Mouse (Mus musculus) lung, embryonic 15.5 days (tissue): Measurements from ENCODE around the gene Gtf2a1. TPM values are rescaled to one million over a fixed set of nuclear protein-coding genes. Genes with fewer than 3 reads are reported as not detected.

Experiments
- ATAC-seq: fragments of 200-750 bp; cut with Nextera tagmentation; 2 replicates; pipeline ENCODE4 v1.8.0; 2017; ENCODE audit warnings: moderate number of reproducible peaks, borderline replicate concordance; ENCODE audit not compliant: low FRiP score, low TSS enrichment; ENCODE audit errors: extremely low read depth
- H3K27ac ChIP-seq: fragments of 300-500 bp; sonication (generic); 2 replicates; pipeline ENCODE4 v1.5.1; 2015; ENCODE audit warnings: moderate library complexity, mild to moderate bottlenecking, inconsistent platforms
- H3K27me3 ChIP-seq: fragments of 300-500 bp; sonication (generic); 2 replicates; pipeline ENCODE4 v1.6.1; 2015; ENCODE audit warnings: inconsistent platforms
- H3K36me3 ChIP-seq: fragments of 300-500 bp; sonication (generic); 2 replicates; pipeline ENCODE4 v1.6.1; 2015; ENCODE audit warnings: inconsistent platforms
- H3K4me1 ChIP-seq: fragments of 300-500 bp; sonication (generic); 2 replicates; pipeline ENCODE4 v1.6.1; 2015; ENCODE audit warnings: inconsistent platforms
- H3K4me2 ChIP-seq: fragments of 300-500 bp; sonication (generic); 2 replicates; pipeline ENCODE4 v1.6.1; 2015; ENCODE audit warnings: inconsistent platforms, mild to moderate bottlenecking, moderate library complexity
- H3K4me3 ChIP-seq: fragments of 300-500 bp; sonication (generic); 2 replicates; pipeline ENCODE4 v1.5.1; 2015; ENCODE audit warnings: mild to moderate bottlenecking, inconsistent platforms
- H3K9ac ChIP-seq: fragments of 300-500 bp; sonication (generic); 2 replicates; pipeline ENCODE4 v1.6.1; 2015; ENCODE audit warnings: inconsistent platforms
- H3K9me3 ChIP-seq: fragments of 300-500 bp; sonication (generic); 2 replicates; pipeline ENCODE4 v1.6.1; 2016; ENCODE audit warnings: inconsistent platforms
- WGBS: fragments of 180-500 bp; shearing (Covaris S2); methylation state at CpG from one replicate; pipeline ENCODE4 v1.1.7; 2015; 5-methylcytosine and 5-hydroxymethylcytosine counted together
- polyA plus RNA-seq: library from polyadenylated mRNA; unstranded; fragments of >200 nt; fragmentation: Nextera tagmentation; extraction: Ambion mirVana; gene quantifications from 2 replicates; pipeline ENCODE4 v1.2.1, GENCODE M21; 2015

Gtf2a1 gene
- polyA plus RNA-seq, 1 experiment from 2014 or later, result 42.9 TPM

DNA sequence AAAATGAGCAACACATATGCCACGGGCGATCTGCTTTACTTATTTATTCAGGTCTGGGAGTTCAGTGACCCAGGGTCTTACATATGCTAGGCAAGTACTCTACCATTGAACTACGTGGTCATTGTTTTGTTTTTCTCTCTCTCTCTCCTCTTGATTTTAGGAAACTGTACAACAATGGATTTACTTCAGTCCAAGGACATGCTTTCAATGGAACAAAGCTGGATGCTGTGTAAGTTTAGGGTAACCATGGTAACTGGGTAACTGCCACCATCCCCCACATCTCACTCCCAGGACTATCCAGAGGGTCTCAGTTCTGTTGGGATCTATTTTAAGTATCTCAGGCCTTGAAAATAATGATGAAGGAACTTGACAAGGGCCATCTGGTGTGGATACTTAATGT lies 78.5 kb downstream of the Gtf2a1 start:
- H3K4me2 ChIP-seq, result no peak overlapping the region
- H3K36me3 ChIP-seq, result no peaks in the 10 kb centered on the region
- WGBS, result 65% methylated on average over 3 of the region's 3 CpGs
- no peak overlapping the region for H3K4me3 ChIP-seq
- ATAC-seq, result no peak
- H3K9me3 ChIP-seq, result no peaks in the 10 kb centered on the region
- H3K9ac ChIP-seq, result no peak overlapping the region
- no peak overlapping the region for H3K27ac ChIP-seq
- no peaks in the 10 kb centered on the region for H3K4me1 ChIP-seq
- no peaks in the 10 kb centered on the region for H3K27me3 ChIP-seq

Other genes with a start within 250 kb of the Gtf2a1 start
- gene Cep128, start 206.1 kb downstream of the Gtf2a1 start, polyA plus RNA-seq, result 9.5 and 11.0 TPM in 2 replicates
- 0.14 and 0.17 TPM in 2 replicates for gene Tshr, start 205.9 kb downstream of the Gtf2a1 start, polyA plus RNA-seq
- 9.4 and 11.1 TPM in 2 replicates for gene Ston2, start 197.9 kb upstream of the Gtf2a1 start, polyA plus RNA-seq